Mouse (Mus musculus) adipocyte (in vitro differentiated cells): Measurements from ENCODE around the gene Tmprss12.
A peak's percentile ranks its signal among the peaks of the same experiment; 100 is the strongest.
"Not testable (repeated sequence)": the region's sequence is repeated elsewhere in the genome, so short reads cannot be mapped to it uniquely, and the experiment has no call there.

Source experiments
- DNase-seq: peaks from one replicate; pipeline ENCODE4 v3.0.0-alpha.2; 2016; ENCODE audit warnings: low spot score

The Tmprss12 gene

DNA sequence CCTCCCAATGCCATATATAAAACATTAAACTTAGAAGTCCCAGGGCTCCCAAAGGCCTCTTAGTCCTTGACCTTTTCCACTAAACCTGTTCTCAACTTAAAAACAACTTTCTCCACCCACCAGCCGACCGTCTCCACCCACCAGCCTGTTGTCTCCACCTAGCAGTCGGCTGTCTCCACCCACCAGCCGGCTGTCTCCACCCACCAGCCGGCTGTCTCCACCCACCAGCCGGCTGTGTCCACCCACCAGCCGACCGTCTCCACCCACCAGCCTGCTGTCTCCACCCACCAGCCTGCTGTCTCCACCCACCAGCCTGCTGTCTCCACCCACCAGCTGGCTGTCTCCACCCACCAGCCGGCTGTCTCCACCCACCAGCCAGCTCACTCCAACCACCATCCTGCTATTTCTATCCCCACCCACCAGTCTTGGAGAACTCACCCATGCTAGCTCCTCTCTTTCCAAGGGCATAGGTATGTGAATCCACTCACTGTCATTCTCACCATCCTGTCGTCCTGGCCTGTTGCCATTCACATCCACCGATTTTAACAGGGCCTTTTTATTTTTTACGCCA, 43.5 kb downstream of the Tmprss12 start:
- DNase-seq = no peak

GRCm38 (mm10) chr15:100325235-100325634, 44.6 kb downstream of the Tmprss12 start:
- no peak for DNase-seq

DNA sequence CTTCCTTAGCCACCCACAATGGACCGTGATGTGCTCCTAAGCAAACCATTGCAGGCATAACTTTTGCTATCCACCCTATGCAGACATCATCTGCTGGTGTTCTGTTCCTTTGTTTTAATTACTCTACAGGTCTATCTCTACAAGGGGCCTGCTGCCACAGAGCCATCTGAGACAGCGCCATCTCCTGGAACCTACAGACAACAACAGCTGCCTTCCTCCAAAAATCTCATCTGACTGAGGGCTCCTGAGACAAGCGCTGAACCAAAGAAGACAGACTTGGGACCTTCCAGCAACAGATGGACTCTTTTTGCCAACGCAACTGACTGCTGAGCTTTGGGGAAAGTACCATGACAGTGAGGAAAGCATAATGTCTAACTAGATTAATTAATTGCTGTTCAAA, 47.5 kb downstream of the Tmprss12 start:
- not testable (repeated sequence) for DNase-seq

GRCm38 (mm10) chr15:100329336-100329735, 48.7 kb downstream of the Tmprss12 start:
- DNase-seq = not testable (repeated sequence)

GRCm38 (mm10) chr15:100330739-100331138, 50.1 kb downstream of the Tmprss12 start:
- DNase-seq = no peak

DNA sequence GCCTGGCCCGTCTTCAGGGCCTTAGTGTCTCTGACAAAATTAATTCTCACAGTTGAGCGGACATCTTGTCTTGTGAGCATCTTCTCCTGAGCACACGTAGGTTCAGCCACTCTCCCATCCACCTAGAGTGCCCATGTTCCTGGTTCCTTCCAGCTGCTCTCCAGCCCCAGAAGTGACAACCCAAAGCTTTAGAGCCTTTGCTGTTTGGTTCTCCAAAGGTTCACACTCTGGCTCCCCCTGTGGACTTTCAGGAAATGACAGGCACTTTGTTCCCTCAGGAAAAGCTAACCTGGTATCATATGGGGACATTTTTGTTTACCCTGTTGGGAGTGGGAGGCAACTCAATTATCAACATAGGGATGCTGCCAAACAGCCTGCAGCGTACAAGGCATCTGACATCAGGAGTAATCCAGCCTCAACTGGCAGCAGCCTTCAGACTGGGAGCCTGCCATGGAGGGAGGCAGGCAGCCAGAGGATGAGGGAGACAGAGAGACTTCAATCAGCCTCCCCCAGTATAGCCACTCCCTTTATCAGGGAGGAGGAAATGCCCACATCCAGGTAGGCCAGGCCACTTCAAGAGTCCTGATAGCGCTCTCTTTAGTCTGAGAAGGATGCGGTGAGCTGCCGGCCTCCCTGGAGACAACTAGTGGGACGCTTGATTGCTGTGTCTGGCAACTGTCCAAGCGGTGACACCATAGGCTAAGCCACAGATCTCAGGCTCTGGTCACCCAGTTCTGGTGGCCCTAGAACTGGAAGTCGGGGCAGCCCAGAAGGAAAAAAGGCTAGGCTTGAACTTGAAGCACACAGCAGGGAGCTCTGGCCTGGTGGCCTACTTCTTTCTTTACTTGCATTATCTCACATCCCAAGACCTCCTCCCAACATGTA, 51.7 kb downstream of the Tmprss12 start:
- DNase-seq = not testable (repeated sequence)

DNA sequence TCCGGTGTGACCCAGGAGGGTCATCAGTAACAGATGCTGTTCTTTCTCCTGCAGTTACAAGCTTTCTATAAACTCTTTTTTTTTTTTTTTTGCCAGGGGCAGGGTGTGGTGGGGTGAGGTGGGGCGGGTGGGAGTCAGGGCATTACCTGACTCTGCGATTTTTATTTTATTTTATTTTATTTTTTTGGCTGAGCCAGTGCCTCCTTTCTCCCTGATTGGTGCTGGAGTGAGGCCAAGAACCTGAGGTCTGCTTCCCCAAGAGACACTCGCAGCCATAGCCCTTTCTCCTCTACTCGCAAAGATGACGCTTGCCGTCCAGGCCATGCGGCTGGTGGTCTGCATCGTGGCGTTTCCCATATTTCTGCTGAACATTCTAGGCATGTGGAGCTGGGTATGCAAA, 54.0 kb downstream of the Tmprss12 start, which contains the start of gene Mettl7a3:
Mettl7a3 (plus strand) TSS at position 301 of the 400 bp plus-strand sequence.
- no peak for DNase-seq

DNA sequence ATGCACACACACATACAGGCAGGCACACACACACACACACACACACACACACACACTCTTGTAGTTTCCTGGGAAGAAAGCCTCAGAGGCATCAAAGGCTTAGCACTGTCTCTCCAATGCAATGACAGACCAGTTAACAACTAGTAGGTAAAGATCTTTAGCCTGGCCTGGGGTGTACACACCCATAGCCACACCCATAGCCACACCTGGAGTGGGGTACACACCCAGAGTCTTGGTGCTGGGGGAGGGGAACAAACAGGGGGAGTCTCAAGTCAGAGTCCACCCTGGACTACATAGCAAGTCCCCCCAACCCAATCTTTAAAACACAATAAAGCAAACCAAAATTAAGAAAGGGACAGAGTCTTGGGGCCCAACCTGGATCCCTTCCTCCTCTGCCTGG, 56.7 kb downstream of the Tmprss12 start:
- not testable (repeated sequence) for DNase-seq

DNA sequence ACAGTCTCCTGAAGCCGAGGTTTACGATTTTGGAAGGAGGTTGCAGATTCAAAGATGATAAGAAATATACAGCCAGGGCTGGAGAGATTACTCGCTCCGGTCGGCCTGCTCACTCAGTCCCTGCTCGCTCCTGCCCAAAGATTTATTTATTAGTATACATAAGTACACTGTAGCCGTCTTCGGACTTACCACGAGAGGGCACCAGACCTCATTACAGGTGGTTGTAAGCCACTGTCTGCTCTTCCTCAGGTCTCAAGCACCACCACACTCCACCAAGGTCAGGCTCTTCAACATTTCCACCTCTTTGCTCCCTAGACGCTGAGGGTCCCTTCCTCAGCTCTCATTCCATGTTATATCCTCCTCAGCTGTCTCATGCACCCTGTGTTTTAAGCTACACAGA, 57.2 kb downstream of the Tmprss12 start:
- DNase-seq = peak; percentile 27

DNA sequence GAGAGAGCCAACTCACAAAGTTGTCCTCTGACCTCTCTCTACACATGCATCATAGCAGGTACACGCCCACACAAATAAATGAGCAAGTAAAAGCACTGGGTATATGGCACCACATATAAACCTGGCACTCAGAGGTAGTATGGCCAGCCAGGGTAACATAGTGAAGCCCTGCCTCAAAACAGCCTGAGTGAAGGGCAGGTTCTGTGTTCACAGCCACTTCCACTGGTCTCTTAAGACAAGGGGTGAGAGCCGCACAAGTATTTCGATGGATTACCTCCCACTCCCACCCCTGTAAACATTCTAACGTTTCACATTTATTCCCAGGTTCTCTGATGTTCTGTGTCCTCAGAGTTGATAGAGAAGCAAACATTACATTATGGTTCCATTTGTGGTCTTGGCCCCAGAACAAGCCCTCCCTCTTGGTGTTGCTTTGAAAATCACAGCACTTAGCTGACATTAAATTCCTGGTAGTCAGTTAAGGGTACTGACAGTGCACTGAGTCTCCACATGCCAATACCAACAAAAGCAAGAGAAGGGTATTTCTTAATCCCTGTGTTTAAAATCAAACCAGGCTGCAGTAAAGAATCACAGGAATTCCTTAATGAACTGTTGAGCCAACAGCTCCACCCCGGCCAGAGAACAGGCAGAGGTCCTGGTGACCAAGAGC, 60.8 kb downstream of the Tmprss12 start:
- not testable (repeated sequence) for DNase-seq
